Mouse (Mus musculus): ENCODE results near the gene Rgs14. TPM values are rescaled to one million over a fixed set of nuclear protein-coding genes. Genes with fewer than 3 reads are reported as not detected.

Rgs14 gene
- polyA plus RNA-seq, 1 experiment from 2014 or later = 0.72 TPM

DNA sequence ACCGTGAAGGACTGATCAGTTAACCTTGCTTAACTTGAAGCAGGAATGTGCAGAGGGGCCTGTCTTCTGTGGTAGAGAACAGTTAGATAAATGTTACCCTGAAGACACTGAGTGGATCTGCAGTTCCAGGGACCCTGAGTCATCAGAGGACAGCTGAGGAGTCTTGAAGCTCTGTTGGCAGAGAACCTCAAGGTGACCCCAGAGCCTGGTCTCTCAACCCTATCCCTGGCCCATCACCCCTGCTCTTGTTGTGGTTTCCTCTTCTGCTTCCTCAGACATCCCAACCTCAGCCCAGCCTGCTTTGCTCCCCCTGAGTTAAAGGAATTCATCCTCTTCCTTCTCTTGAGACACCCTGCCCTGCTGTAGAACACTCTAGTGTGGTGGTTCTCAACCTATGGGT lies 28.6 kb downstream of the Rgs14 start, which contains the start of gene Slc34a1:
Gene Slc34a1, plus strand, starts transcription at position 100 of the 400 bp plus-strand sequence.
- DNase-seq (ENCODE audit: low spot score) (no peak), ATAC-seq (ENCODE audit: low FRiP score) (no peak)
- 94% methylated on average over 1 of the region's 1 CpGs for WGBS
- Histone ChIP-seq H3K9me3 (ENCODE audit: control insufficient read depth, low read length) (no peaks in the 10 kb centered on the region), H3K9ac (no peak within 1 kb of the TSS), H3K4me2 (replicated peaks) (no peak within 1 kb of the TSS), H3K36me3 (replicated peaks; ENCODE audit: control insufficient read depth, insufficient read depth) (no peaks in the 10 kb centered on the region), H3K27me3 (ENCODE audit: control insufficient read depth, insufficient read depth, low read length) (no peaks in the 10 kb centered on the region; the same call in 1 of the 2 replicates), H3K27ac (no peak within 1 kb of the TSS), H3K4me3 (replicated peaks; ENCODE audit: low read length) (no peak within 1 kb of the TSS), H3K4me1 (replicated peaks; ENCODE audit: control insufficient read depth, insufficient read depth, low read length) (no peaks in the 10 kb centered on the region)

GRCm38 (mm10) chr13:55399300-55400038 lies 29.9 kb downstream of the Rgs14 start:
- no peak for ATAC-seq (ENCODE audit: low FRiP score)

DNA sequence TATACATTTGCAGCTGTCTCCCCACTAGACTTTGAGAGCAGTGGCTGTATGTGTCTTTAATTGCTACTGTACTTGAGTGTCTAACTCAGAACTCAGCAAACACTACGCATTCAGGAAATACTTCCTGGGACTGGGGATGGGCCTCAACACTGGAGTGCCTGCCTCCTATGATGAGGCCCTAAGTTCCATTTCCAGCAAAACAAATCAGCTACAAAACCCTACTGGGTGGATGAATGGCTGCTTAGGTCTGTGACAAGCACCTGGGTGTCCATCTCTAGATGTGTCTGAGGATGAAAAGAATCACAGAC lies 30.5 kb downstream of the Rgs14 start:
- no peak overlapping the region for H3K9ac ChIP-seq
- no peak overlapping the region for H3K4me2 ChIP-seq (replicated peaks)
- H3K4me3 ChIP-seq (replicated peaks; ENCODE audit: low read length) = no peak overlapping the region
- H3K36me3 ChIP-seq (replicated peaks; ENCODE audit: control insufficient read depth, insufficient read depth) = no peaks in the 10 kb centered on the region
- H3K9me3 ChIP-seq (ENCODE audit: control insufficient read depth, low read length) = no peaks in the 10 kb centered on the region
- ATAC-seq (ENCODE audit: low FRiP score) (no peak), DNase-seq (ENCODE audit: low spot score) (no peak)
- H3K27ac ChIP-seq = no peak overlapping the region
- 87% methylated on average over 1 of the region's 1 CpGs for WGBS
- 0 out of 2 replicates have a peak, but pooled peaks cover 5% of the 10 kb centered on the region for H3K4me1 ChIP-seq (replicated peaks; ENCODE audit: control insufficient read depth, insufficient read depth, low read length)
- no peaks in the 10 kb centered on the region; the same call in 1 of the 2 replicates for H3K27me3 ChIP-seq (ENCODE audit: control insufficient read depth, insufficient read depth, low read length)

More at GRCm38 (mm10) chr13:55399300-55400038, 29.9 kb downstream of the Rgs14 start:
- H3K4me1 ChIP-seq (replicated peaks; ENCODE audit: control insufficient read depth, insufficient read depth, low read length) = 0 out of 2 replicates have a peak, but pooled peaks cover 5% of the 10 kb centered on the region
- no peak for DNase-seq (ENCODE audit: low spot score)
- no peaks in the 10 kb centered on the region; the same call in 1 of the 2 replicates for H3K27me3 ChIP-seq (ENCODE audit: control insufficient read depth, insufficient read depth, low read length)
- H3K36me3 ChIP-seq (replicated peaks; ENCODE audit: control insufficient read depth, insufficient read depth) = no peaks in the 10 kb centered on the region
- H3K27ac ChIP-seq = no peak overlapping the region
- WGBS = 64% methylated on average over 5 of the region's 5 CpGs
- H3K4me2 ChIP-seq (replicated peaks) = no peak overlapping the region
- H3K4me3 ChIP-seq (replicated peaks; ENCODE audit: low read length) = no peak overlapping the region
- H3K9me3 ChIP-seq (ENCODE audit: control insufficient read depth, low read length) = no peaks in the 10 kb centered on the region
- no peak overlapping the region for H3K9ac ChIP-seq

GRCm38 (mm10) chr13:55403266-55403665 lies 33.7 kb downstream of the Rgs14 start:
- Histone ChIP-seq H3K4me3 (replicated peaks; ENCODE audit: low read length) (no peak overlapping the region), H3K9ac (no peak overlapping the region), H3K27ac (peak overlapping the region; percentile 64), H3K4me2 (replicated peaks) (no peak overlapping the region), H3K36me3 (replicated peaks; ENCODE audit: control insufficient read depth, insufficient read depth) (no peaks in the 10 kb centered on the region), H3K4me1 (replicated peaks; ENCODE audit: control insufficient read depth, insufficient read depth, low read length) (peaks cover 12% of the 10 kb centered on the region), H3K9me3 (ENCODE audit: control insufficient read depth, low read length) (no peaks in the 10 kb centered on the region), H3K27me3 (ENCODE audit: control insufficient read depth, insufficient read depth, low read length) (no peaks in the 10 kb centered on the region; the same call in 1 of the 2 replicates)
- 51% methylated on average over 7 of the region's 7 CpGs for WGBS
- no peak for ATAC-seq (ENCODE audit: low FRiP score)
- DNase-seq (ENCODE audit: low spot score) = no peak

GRCm38 (mm10) chr13:55403935-55404852 lies 34.7 kb downstream of the Rgs14 start:
- WGBS = 67% methylated on average over 15 of the region's 15 CpGs
- H3K9ac ChIP-seq = 0 out of 2 replicates have a peak overlapping the region, but pooled peaks have one; percentile 16
- no peak for DNase-seq (ENCODE audit: low spot score)

GRCm38 (mm10) chr13:55404853-55405782 lies 35.6 kb downstream of the Rgs14 start:
- H3K4me1 ChIP-seq (replicated peaks; ENCODE audit: control insufficient read depth, insufficient read depth, low read length) = peaks cover 12% of the 10 kb centered on the region
- H3K4me2 ChIP-seq (replicated peaks) = peak overlapping the region; percentile 22; the same call in 1 of the 2 replicates
- peak overlapping the region; percentile 88 for H3K27ac ChIP-seq
- no peaks in the 10 kb centered on the region; the same call in 1 of the 2 replicates for H3K27me3 ChIP-seq (ENCODE audit: control insufficient read depth, insufficient read depth, low read length)
- no peaks in the 10 kb centered on the region for H3K36me3 ChIP-seq (replicated peaks; ENCODE audit: control insufficient read depth, insufficient read depth)
- H3K9ac ChIP-seq = peak overlapping the region; percentile 49
- DNase-seq (ENCODE audit: low spot score) = peak; percentile 95
- ATAC-seq (ENCODE audit: low FRiP score) = peak; percentile 91
- WGBS = 14% methylated on average over 11 of the region's 11 CpGs
- H3K4me3 ChIP-seq (replicated peaks; ENCODE audit: low read length) = no peak overlapping the region
- H3K9me3 ChIP-seq (ENCODE audit: control insufficient read depth, low read length) = no peaks in the 10 kb centered on the region

More at GRCm38 (mm10) chr13:55403935-55404852, 34.7 kb downstream of the Rgs14 start:
- H3K27ac ChIP-seq = peak overlapping the region; percentile 64
- H3K9me3 ChIP-seq (ENCODE audit: control insufficient read depth, low read length) = no peaks in the 10 kb centered on the region
- H3K27me3 ChIP-seq (ENCODE audit: control insufficient read depth, insufficient read depth, low read length) = no peaks in the 10 kb centered on the region; the same call in 1 of the 2 replicates
- no peaks in the 10 kb centered on the region for H3K36me3 ChIP-seq (replicated peaks; ENCODE audit: control insufficient read depth, insufficient read depth)
- no peak for ATAC-seq (ENCODE audit: low FRiP score)
- no peak overlapping the region for H3K4me2 ChIP-seq (replicated peaks)
- H3K4me1 ChIP-seq (replicated peaks; ENCODE audit: control insufficient read depth, insufficient read depth, low read length) = peaks cover 12% of the 10 kb centered on the region
- no peak overlapping the region for H3K4me3 ChIP-seq (replicated peaks; ENCODE audit: low read length)

- Histone ChIP-seq H3K4me2 (replicated peaks) (0 out of 2 replicates have a peak overlapping the region, but pooled peaks have one; percentile 6), H3K36me3 (replicated peaks; ENCODE audit: control insufficient read depth, insufficient read depth) (no peaks in the 10 kb centered on the region), H3K4me3 (replicated peaks; ENCODE audit: low read length) (no peak overlapping the region), H3K4me1 (replicated peaks; ENCODE audit: control insufficient read depth, insufficient read depth, low read length) (peaks cover 12% of the 10 kb centered on the region), H3K27me3 (ENCODE audit: control insufficient read depth, insufficient read depth, low read length) (no peaks in the 10 kb centered on the region; the same call in 1 of the 2 replicates), H3K27ac (peak overlapping the region; percentile 88), H3K9ac (peak overlapping the region; percentile 49), H3K9me3 (ENCODE audit: control insufficient read depth, low read length) (no peaks in the 10 kb centered on the region)
- DNase-seq (ENCODE audit: low spot score) = no peak
- ATAC-seq (ENCODE audit: low FRiP score) = peak; percentile 35
- 60% methylated on average over 13 of the region's 13 CpGs for WGBS
Observed at GRCm38 (mm10) chr13:55405783-55406390, 36.4 kb downstream of the Rgs14 start.

DNA sequence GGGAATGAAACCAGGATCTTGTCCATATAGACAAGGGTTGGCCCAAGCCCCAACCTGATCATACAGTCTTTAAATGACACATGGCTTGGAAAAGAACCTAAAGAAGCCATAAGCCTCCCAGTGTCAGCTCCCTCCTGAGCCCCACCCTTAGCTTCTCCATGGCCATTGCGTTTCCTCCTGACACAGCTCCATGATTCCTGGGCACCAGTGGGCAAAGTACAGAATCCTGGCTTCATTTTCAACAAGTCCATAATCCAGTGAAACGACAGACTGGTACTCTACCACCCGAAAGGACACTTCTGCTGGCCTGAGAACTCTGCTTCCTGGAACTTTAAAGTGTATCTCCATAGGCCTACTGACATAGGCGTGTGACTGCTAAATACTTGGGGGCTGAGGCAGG lies 37.8 kb downstream of the Rgs14 start:
- Histone ChIP-seq H3K4me3 (replicated peaks; ENCODE audit: low read length) (no peak overlapping the region), H3K9ac (no peak overlapping the region), H3K9me3 (ENCODE audit: control insufficient read depth, low read length) (no peaks in the 10 kb centered on the region), H3K27me3 (ENCODE audit: control insufficient read depth, insufficient read depth, low read length) (no peaks in the 10 kb centered on the region; the same call in 1 of the 2 replicates), H3K27ac (no peak overlapping the region), H3K36me3 (replicated peaks; ENCODE audit: control insufficient read depth, insufficient read depth) (no peaks in the 10 kb centered on the region), H3K4me1 (replicated peaks; ENCODE audit: control insufficient read depth, insufficient read depth, low read length) (peaks cover 12% of the 10 kb centered on the region), H3K4me2 (replicated peaks) (no peak overlapping the region)
- WGBS = 90% methylated on average over 4 of the region's 4 CpGs
- ATAC-seq (ENCODE audit: low FRiP score) (no peak), DNase-seq (ENCODE audit: low spot score) (no peak)
